Mouse (Mus musculus) adrenal gland, adult 8-10 months (tissue): ENCODE results near the gene Msmb. TPM values are rescaled to one million over a fixed set of nuclear protein-coding genes. Genes with fewer than 3 reads are reported as not detected.
"Not testable (repeated sequence)": the region's sequence is repeated elsewhere in the genome, so short reads cannot be mapped to it uniquely, and the experiment has no call there.

Experiments used
- DNase-seq: peaks from one replicate; pipeline ENCODE4 v3.0.0; 2022
- total RNA-seq, 4 experiments: library from RNA; stranded (reverse); gene quantifications; 2 replicates each; pipeline ENCODE4 v1.2.4; 2022

The Msmb gene
- not detected for total RNA-seq

DNA sequence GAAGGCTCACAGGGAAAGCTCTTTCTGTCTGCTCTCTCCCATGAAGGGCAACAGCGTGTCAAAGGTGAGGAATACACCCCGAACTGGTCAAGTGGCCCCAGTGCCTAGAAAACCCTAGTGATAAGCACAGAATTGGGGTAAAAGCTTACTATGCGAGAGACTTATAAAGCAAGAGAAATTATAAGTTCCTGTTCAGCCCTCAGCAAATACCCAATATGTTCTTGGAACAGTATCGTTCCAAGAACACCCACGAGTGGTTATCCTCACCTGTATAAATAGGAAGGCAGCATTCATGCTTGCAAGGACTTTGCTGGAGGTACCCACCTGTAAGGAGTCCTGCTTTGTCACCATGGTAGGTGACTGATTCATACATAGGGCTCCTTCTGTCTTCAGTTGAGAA lies at the start of gene Msmb:
Gene Msmb, plus strand, starts transcription at position 301 of the 400 bp plus-strand sequence.
- DNase-seq = no peak

GRCm38 (mm10) chr14:32093018-32093417 lies 48.8 kb upstream of the Msmb start:
- no peak for DNase-seq

DNA sequence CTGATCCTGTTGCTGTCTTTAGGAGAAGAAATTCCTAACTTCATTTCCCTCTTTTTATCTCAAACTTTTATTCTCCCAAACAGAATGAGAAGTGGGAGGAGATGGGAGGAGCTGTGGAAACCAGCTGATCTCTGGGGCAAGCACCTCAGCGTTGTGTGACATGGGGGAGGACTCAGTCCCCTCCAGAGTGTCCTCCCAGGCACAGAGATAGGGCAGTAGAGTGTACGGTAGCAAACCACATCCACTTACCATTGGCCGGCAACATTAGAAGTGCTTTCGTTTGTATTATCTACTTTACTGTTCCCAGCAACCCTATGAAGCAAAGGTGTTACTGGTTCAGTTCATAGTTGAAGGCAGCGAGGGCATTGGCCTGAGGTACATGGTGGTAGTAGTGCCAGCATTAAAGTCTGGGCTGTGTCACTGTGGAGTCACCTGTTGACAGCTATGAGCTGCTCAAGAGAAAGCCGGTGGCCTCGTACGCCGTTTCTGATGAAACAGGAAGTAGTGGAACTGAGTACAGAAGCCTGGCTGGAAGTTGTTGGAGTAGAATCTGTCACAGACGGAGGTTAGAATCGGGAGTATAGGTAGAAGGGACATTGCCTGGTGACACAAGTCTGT lies 48.2 kb upstream of the Msmb start:
- DNase-seq = no peak

- DNase-seq = no peak
Measured at GRCm38 (mm10) chr14:32095646-32096045, 46.2 kb upstream of the Msmb start.

DNA sequence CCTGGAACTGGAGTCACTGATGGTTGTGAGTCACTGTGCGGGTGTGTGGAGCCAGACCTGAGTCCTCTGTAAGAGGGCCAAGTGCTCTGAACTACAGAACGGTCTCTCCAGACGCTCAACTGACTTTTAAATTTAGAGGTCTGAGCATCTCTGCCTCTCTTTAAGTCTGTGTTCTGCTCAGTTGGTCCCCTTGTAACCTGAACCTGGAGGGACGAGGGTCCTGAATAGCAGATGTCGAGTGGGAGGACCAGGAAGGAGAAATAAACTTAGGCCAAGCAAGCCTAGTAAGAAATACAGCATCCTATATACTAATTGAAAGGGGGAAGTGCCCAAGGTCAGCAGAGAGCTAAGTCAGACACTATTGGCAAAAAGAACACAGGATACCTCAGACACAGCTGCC lies 45.1 kb upstream of the Msmb start:
- DNase-seq = no peak

- DNase-seq = no peak
Measured at GRCm38 (mm10) chr14:32097691-32098090, 44.1 kb upstream of the Msmb start.

DNA sequence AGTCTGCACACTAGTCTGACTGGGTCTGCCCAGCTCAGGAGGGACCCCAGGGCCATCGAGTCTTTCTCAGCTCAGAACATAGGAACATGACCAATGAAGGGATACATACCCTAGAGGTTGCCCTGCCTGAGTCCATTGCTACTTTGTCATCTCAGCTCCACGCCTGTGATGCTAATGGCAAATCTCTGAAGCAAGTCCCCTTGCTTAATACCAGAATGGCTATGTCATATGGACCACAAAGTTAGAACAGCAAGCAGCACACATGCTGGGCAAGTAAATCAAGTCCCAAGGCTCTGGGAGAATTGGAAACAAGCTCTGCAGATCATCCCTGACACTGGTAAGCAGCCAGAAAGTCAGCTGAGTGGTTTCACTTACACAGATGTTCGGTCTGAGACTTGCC lies 42.9 kb upstream of the Msmb start:
- DNase-seq = no peak

- DNase-seq = no peak
Measured at GRCm38 (mm10) chr14:32103556-32103955, 38.3 kb upstream of the Msmb start.

- no peak for DNase-seq
Measured at GRCm38 (mm10) chr14:32105663-32106062, 36.2 kb upstream of the Msmb start.

DNA sequence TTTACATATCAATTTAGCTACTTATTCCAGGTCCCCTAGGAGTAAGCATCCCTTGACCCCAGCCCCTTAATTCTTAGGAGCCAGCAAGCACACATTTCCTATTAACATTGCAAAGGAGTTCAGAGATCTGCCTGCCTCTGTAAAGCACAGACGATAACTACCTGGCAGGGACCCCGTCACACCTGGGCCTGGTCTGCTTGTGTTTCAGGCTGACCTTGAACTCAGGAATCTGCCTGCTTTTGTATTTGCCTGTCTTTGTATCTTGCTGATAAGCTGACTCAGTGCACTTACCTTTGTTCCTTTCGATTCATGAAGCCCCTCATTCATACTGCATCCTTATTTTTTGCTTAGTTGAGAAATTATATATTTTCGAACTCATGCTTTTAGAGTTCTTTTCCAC lies 34.9 kb upstream of the Msmb start:
- DNase-seq = no peak

DNA sequence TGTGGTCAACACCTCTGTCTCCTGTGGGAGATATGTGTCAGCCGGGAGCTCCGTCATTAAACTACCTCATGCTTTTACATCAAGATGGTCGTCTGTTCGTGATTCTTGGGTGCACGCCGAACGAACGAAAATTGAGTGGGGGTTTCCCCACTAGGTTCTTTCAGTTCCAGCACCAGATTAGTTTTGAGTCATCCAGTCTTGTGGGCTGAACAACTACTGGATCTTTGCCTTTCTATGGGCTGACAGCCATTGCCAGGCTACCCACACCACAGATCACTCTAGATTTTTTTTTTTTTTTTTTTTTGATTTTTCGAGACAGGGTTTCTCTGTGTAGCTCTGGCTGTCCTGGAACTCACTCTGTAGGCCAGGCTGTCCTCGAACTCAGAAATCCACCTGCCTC lies 29.7 kb upstream of the Msmb start:
- not testable (repeated sequence) for DNase-seq

GRCm38 (mm10) chr14:32120940-32121919 lies 20.6 kb upstream of the Msmb start:
- no peak for DNase-seq

DNA sequence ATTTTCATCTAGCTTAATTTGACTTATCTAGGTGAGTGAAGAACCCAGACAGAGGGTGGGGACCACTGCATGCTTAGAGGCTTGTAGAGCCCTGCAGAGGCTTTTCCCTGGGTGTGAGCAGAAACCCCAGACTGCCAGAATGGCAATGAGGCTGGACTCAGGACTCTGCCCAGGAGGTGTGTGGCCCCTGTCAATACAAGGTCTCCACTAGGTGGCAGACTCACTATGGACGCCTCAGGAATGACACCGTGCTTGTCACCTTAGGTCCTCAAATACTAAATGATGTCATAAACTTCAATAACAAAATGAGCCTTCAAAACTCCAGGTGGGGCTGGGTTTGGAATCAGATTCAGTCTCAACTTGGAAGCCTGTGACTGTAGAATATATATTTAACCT lies 19.9 kb upstream of the Msmb start:
- DNase-seq = no peak

DNA sequence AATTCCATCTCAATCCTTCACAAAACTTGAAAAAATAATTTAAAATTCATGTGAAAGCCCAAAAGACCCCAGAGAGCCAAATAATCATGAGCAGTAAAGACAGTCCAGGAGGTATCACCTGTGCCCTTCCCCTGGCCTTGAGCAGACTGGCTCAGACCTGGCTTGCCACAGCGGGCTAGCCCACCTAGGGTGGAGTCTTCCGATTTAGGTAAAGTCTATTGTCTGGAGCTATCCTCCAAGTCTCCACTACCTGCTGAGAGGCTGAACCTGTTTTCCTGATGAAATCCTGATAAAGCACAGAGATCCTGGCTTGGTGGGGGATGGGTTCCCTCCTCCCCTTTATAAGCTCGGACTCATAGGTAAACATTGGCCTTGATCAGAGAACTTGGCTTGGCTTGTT lies 17.6 kb upstream of the Msmb start:
- DNase-seq = no peak

DNA sequence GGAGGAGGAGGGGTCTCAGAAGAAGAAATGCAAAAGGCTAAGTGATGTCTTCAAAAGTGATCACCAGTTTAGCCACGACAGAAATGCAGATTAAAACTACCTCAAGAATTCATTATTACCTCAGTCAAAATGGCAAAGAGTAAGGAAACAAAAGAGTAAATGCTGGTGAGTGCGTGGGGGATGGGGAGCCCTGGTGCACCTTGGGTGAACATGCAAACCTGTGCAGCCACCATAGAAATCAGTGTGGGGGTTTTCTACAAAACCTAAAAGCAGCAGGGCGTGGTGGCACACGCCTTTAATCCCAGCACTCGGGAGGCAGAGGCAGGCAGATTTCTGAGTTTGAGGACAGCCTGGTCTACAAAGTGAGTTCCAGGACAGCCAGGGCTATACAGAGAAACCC lies 16.6 kb upstream of the Msmb start:
- not testable (repeated sequence) for DNase-seq

DNA sequence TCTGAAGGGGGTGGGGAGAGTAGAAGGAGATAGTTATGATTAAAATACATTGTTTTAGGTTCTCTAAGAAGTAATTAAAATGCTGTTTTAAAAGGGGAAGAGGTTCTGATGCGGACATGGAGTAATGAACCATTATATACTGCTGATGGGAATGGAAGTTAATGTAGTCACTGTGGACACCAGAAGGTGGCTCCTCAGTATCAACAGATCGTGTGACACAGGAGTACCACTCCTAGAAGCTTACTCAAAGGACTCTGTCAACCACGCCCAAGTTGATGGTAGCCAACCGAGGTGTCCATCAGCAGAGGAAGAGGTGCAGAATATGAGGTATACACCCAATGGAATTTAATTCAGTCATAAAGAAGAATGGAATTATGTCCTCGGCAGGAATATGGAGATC lies 13.4 kb upstream of the Msmb start:
- no peak for DNase-seq

- no peak for DNase-seq
Measured at GRCm38 (mm10) chr14:32131836-32132235, 10.0 kb upstream of the Msmb start.

- DNase-seq = no peak
Measured at GRCm38 (mm10) chr14:32134293-32134692, 7.5 kb upstream of the Msmb start.

DNA sequence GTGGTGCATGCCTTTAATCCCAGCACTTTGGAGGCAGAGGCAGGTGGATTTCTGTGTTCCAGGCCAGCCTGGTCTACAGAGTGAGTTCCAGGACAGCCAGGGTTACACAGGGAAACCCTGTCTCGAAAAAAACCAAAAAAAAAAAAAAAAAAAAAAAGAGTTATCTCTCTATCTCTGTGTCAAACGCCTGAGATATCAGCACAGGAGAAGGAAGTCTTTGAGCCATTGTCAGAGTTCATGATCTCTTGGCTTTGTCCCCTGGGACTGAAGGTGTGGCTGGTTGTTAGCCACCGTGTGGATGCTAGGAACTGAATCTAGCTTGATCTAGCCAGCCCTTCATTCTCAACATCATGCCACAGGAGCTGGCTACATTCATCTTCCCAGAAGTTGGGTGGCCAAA lies 5.4 kb upstream of the Msmb start:
- DNase-seq = not testable (repeated sequence)

DNA sequence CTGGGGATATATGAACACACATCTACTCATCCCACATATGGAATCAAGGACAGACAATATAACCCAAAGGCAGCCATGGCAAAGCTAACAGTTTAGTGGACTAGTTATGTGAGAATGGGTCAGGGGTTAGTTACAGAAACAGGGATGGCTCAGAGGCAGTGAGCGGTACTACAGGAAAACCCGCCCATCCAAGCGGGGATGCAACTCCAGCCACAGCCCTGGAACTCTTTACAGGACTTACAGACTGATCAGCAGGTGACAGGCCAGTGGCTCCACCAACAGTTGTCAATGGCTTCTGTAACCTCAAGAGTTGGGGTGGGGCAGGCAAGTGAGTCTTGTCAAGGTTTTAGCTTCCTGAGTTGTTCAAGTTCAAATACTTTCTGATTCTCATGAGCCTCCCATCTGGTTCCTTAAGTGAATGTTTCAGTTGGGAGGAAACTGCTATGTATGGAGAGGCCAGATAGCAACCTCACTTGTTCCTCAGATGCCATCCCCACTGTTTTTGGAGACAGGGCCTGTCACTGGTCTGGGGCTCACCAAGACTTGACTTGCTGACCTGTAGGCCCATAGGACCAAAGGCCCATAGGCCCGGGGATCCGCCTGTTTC lies 1.4 kb upstream of the Msmb start:
- DNase-seq = no peak

- DNase-seq = no peak
Measured at GRCm38 (mm10) chr14:32144734-32145133, 2.9 kb downstream of the Msmb start.

- DNase-seq = no peak
Measured at GRCm38 (mm10) chr14:32145401-32145800, 3.6 kb downstream of the Msmb start.

DNA sequence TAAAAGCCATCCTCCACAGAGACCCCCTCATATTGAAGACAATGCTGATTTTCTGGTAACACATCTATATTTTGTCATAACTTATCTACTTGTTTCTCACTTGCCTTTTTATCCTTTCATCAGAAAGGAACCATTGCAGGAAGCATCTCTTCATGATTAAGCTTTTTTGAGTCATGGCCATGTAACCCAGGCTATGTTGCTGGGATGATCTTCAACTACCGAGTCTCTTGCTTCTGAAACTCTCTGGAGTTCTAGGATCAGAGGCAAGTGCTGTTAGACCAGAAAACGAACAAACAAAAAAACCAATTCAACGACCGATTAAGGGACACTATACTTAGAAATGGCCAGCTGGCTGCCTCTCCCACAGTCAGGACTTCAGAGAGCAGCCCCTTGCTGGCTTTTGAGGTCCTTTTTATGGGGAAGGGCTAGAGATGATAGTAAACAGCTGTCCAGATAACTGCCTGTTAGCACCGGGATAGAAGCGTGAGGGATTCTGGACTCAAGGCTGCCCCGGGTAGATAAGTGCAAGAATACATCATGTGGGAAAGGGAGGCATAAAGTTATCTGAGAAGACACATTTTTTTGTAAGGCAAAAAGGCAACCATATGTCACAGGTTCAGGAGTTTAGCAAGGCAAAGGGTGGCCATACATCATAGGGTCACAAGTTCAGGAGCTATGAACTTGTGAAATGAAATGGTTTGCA lies 4.1 kb downstream of the Msmb start:
- DNase-seq = no peak
